Mouse (Mus musculus): Measurements from ENCODE around the gene H2-M10.6.

The H2-M10.6 gene

GRCm38 (mm10) chr17:36843696-36844095 is 31.7 kb downstream of the H2-M10.6 start:
- no peak for DNase-seq

- no peak for DNase-seq
Measured at GRCm38 (mm10) chr17:36844286-36844719, 32.3 kb downstream of the H2-M10.6 start.

- no peak for DNase-seq
Measured at GRCm38 (mm10) chr17:36844725-36845124, 32.8 kb downstream of the H2-M10.6 start.

GRCm38 (mm10) chr17:36848911-36849310 is 36.9 kb downstream of the H2-M10.6 start:
- DNase-seq: no peak

- DNase-seq: no peak
Measured at GRCm38 (mm10) chr17:36849992-36850391, 38.0 kb downstream of the H2-M10.6 start.

GRCm38 (mm10) chr17:36851200-36851599 is 39.2 kb downstream of the H2-M10.6 start:
- DNase-seq: no peak

- DNase-seq: no peak
Measured at GRCm38 (mm10) chr17:36851627-36852026, 39.7 kb downstream of the H2-M10.6 start.

- DNase-seq: no peak
Measured at GRCm38 (mm10) chr17:36855484-36855883, 43.5 kb downstream of the H2-M10.6 start.

GRCm38 (mm10) chr17:36856236-36856635 is 44.3 kb downstream of the H2-M10.6 start:
- no peak for DNase-seq

- no peak for DNase-seq
Measured at GRCm38 (mm10) chr17:36858181-36858580, 46.2 kb downstream of the H2-M10.6 start.

GRCm38 (mm10) chr17:36861680-36862079 is 49.7 kb downstream of the H2-M10.6 start:
- DNase-seq: no peak

Measured in embryo, embryonic 11 days (tissue).